Mouse (Mus musculus) liver, postnatal 0 days (tissue): ENCODE data around the gene Slc11a1. TPM values are rescaled to one million over a fixed set of nuclear protein-coding genes. Genes with fewer than 3 reads are reported as not detected.
A peak's percentile ranks its signal among the peaks of the same experiment; 100 is the strongest.

Experiments
- ATAC-seq: fragments of 200-750 bp; cut with Nextera tagmentation; 2 replicates; pipeline ENCODE4 v1.8.0; 2017; ENCODE audit warnings: mild to moderate bottlenecking, moderate library complexity
- DNase-seq: peaks from one replicate; pipeline ENCODE4 v3.0.0-alpha.2; 2016
- H3K27ac ChIP-seq: fragments of 300-500 bp; sonication (generic); 2 replicates; pipeline ENCODE4 v1.5.1; 2014; ENCODE audit warnings: antibody characterized with exemption, moderate library complexity, mild to moderate bottlenecking, low read depth
- H3K27me3 ChIP-seq: fragments of 300-500 bp; sonication (generic); 2 replicates; pipeline ENCODE4 v1.6.1; 2014; ENCODE audit warnings: low read length, control low read depth, mixed read lengths; ENCODE audit not compliant: insufficient read depth
- H3K36me3 ChIP-seq: fragments of 300-500 bp; sonication (generic); replicated peaks from 2 replicates; pipeline ENCODE4 v1.6.1; 2014; ENCODE audit warnings: mild to moderate bottlenecking, control low read depth, low read length, moderate library complexity, mixed read lengths; ENCODE audit not compliant: insufficient read depth
- H3K4me1 ChIP-seq: fragments of 300-500 bp; sonication (generic); 2 replicates; pipeline ENCODE4 v1.6.1; 2014; ENCODE audit warnings: antibody characterized with exemption, mild to moderate bottlenecking, control low read depth; ENCODE audit not compliant: insufficient read depth
- H3K4me2 ChIP-seq: fragments of 300-500 bp; sonication (generic); 2 replicates; pipeline ENCODE4 v1.6.1; 2014; ENCODE audit warnings: low read depth, mild to moderate bottlenecking, low read length, moderate library complexity, mixed read lengths
- H3K4me3 ChIP-seq: fragments of 300-500 bp; sonication (generic); 2 replicates; pipeline ENCODE4 v1.5.1; 2014; ENCODE audit warnings: low read depth, low read length
- H3K9ac ChIP-seq: fragments of 300-500 bp; sonication (generic); replicated peaks from 2 replicates; pipeline ENCODE4 v1.6.1; 2014; ENCODE audit warnings: mild to moderate bottlenecking, moderate library complexity
- H3K9me3 ChIP-seq: fragments of 300-500 bp; sonication (generic); 2 replicates; pipeline ENCODE4 v1.6.1; 2016; ENCODE audit warnings: mild to moderate bottlenecking, control low read depth, low read length, mixed read lengths
- CTCF ChIP-seq: sonication (generic); IDR thresholded peaks from 2 replicates; pipeline ENCODE4 v1.5.1; 2016; ENCODE audit warnings: antibody characterized with exemption, low read depth
- EP300 ChIP-seq: IDR thresholded peaks from 2 replicates; pipeline ENCODE4 v1.6.1; 2016; ENCODE audit warnings: antibody characterized with exemption, low read depth, mild to moderate bottlenecking
- WGBS: fragments of 180-500 bp; shearing (Covaris S2); extraction: QIAGEN DNeasy Blood & Tissue Kit; methylation state at CpG from one replicate; pipeline ENCODE4 v1.1.7; 2014; ENCODE audit not compliant: insufficient replicate concordance; 5-methylcytosine and 5-hydroxymethylcytosine counted together
- polyA plus RNA-seq: library from polyadenylated mRNA; unstranded; fragments of >200 nt; fragmentation: Nextera tagmentation; extraction: Ambion mirVana; gene quantifications from 2 replicates; pipeline ENCODE4 v1.2.1, GENCODE M21; 2015

The Slc11a1 gene
- polyA plus RNA-seq, 1 experiment from 2014 or later = 15.1 TPM

DNA sequence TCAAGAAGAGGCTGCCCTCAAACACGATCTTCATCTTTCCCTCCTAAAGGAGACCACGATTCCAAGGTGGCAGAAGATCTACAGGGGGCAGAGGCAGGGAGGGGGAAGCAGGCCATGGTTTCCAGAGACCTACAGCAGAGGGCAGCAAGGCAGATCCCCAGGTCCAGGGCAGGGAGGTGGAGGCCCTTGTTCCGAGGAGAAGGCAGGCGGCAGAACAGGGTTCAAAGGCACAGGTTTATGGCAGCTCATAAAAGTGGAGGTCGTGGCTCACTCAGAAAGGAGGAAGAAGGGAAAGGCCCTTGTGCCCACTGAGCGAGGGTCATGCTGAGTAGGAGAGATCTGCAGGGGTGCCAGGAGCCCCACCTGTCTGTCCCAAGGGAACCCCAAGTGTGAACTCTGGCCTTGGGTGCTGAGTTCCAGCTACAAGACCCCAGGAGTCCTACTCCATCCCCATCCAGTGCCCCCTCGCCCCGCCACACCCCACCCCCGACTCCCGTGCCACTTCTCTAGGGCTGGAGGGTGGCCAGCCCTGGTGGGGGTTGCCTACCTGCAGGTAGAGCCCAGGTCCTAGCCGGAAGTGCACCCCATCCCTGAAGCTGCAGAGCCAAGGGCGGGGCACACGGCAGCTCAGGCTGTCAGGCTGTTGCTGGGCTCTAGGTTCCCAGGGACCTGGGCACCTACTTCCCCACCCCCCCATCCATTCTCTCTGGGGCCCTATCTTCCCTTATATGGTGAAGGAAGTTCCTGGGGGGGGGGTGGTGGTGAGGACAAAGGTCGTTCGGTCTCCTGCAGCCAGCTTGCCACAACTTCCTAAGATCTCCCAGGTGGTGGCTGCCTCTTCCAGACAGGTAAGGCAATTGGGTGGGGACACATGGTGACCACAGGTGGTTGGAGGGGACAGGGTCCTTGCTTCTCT lies 33.9 kb downstream of the Slc11a1 start, which contains the start of gene Vil1:
Gene Vil1 (plus strand): TSS at position 788 of the 916 bp plus-strand sequence.
- Histone ChIP-seq H3K36me3 (no peaks in the 10 kb centered on the region), H3K27ac (no peak within 1 kb of the TSS), H3K4me2 (no peak within 1 kb of the TSS), H3K27me3 (no peaks in the 10 kb centered on the region), H3K4me1 (peaks cover 5% of the 10 kb centered on the region; the same call in 1 of the 2 replicates), H3K4me3 (no peak within 1 kb of the TSS), H3K9ac (no peak within 1 kb of the TSS), H3K9me3 (no peaks in the 10 kb centered on the region)
- TF ChIP-seq EP300 = no peak
- TF ChIP-seq CTCF = no peak
- DNase-seq (no peak), ATAC-seq (no peak)
- WGBS = 50% methylated on average over 13 of the region's 15 CpGs

DNA sequence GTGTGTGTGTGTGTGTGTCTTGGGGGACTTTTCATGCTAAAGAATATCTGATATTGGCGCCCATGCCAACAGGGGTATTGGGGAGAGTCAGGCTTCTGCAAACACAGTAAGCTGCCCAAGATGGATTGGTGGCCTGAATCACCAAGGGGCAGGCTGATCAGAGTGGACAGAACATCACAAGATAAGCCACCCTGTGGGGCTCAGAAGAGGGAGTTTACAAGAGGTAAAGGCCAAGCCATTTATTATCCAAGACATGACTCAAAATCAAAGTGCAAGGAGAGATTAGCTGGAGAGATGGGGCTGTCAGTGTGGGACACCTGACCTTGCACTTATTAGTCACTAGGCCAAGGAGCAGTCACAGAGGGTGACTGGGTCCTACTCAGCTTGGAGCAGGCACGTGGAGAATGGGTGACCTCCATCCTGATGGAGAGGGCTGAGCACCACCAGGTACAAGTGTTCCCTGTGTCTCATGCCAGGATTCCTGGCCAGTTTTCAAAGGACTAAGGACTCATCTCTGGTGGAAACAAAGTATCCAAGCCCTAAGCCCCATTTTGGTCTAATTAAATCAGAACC lies 36.8 kb downstream of the Slc11a1 start:
- Histone ChIP-seq H3K9ac (no peak overlapping the region), H3K36me3 (no peaks in the 10 kb centered on the region), H3K4me3 (no peak overlapping the region), H3K27ac (no peak overlapping the region), H3K4me2 (no peak overlapping the region), H3K27me3 (no peaks in the 10 kb centered on the region), H3K9me3 (no peaks in the 10 kb centered on the region), H3K4me1 (peaks cover 8% of the 10 kb centered on the region; the same call in 1 of the 2 replicates)
- TF ChIP-seq EP300 (no peak), CTCF (no peak)
- DNase-seq = no peak
- no peak for ATAC-seq
- WGBS = 53% methylated on average over 2 of the region's 2 CpGs

GRCm38 (mm10) chr1:74412711-74413110 lies 37.7 kb downstream of the Slc11a1 start:
- H3K4me1 ChIP-seq = peaks cover 8% of the 10 kb centered on the region; the same call in 1 of the 2 replicates
- H3K4me3 ChIP-seq = no peak overlapping the region
- 74% methylated on average over 8 of the region's 8 CpGs for WGBS
- H3K27me3 ChIP-seq = no peaks in the 10 kb centered on the region
- ATAC-seq (no peak), DNase-seq (no peak)
- no peaks in the 10 kb centered on the region for H3K9me3 ChIP-seq
- H3K4me2 ChIP-seq = no peak overlapping the region
- no peak overlapping the region for H3K27ac ChIP-seq
- H3K36me3 ChIP-seq = no peaks in the 10 kb centered on the region
- H3K9ac ChIP-seq = no peak overlapping the region
- no peak for TF ChIP-seq EP300
- no peak for TF ChIP-seq CTCF

- Histone ChIP-seq H3K27ac (no peak overlapping the region), H3K9ac (no peak overlapping the region), H3K4me3 (no peak overlapping the region), H3K36me3 (no peaks in the 10 kb centered on the region), H3K4me2 (no peak overlapping the region), H3K9me3 (no peaks in the 10 kb centered on the region), H3K4me1 (peaks cover 5% of the 10 kb centered on the region; the same call in 1 of the 2 replicates), H3K27me3 (no peaks in the 10 kb centered on the region)
- DNase-seq = peak; percentile 85
- no peak for TF ChIP-seq CTCF
- TF ChIP-seq EP300 = no peak
- ATAC-seq = peak; percentile 87
- WGBS = 45% methylated on average over 4 of the region's 4 CpGs
These were observed 40.1 kb downstream of the Slc11a1 start for GRCm38 (mm10) chr1:74415143-74415542.

GRCm38 (mm10) chr1:74418747-74419439 lies 43.9 kb downstream of the Slc11a1 start:
- no peak overlapping the region for H3K9ac ChIP-seq
- no peak overlapping the region for H3K4me2 ChIP-seq
- no peak overlapping the region for H3K27ac ChIP-seq
- H3K4me1 ChIP-seq = peaks cover 3% of the 10 kb centered on the region; the same call in 1 of the 2 replicates
- no peaks in the 10 kb centered on the region for H3K9me3 ChIP-seq
- no peak for TF ChIP-seq CTCF
- TF ChIP-seq EP300 = no peak
- 73% methylated on average over 17 of the region's 17 CpGs for WGBS
- no peak for DNase-seq
- H3K27me3 ChIP-seq = no peaks in the 10 kb centered on the region
- no peak for ATAC-seq
- H3K4me3 ChIP-seq = no peak overlapping the region
- H3K36me3 ChIP-seq = no peaks in the 10 kb centered on the region

GRCm38 (mm10) chr1:74419440-74419794 lies 44.4 kb downstream of the Slc11a1 start:
- H3K4me1 ChIP-seq = peaks cover 3% of the 10 kb centered on the region; the same call in 1 of the 2 replicates
- TF ChIP-seq EP300 = no peak
- no peak for TF ChIP-seq CTCF
- H3K4me2 ChIP-seq = no peak overlapping the region
- H3K4me3 ChIP-seq = no peak overlapping the region
- H3K36me3 ChIP-seq = no peaks in the 10 kb centered on the region
- no peak overlapping the region for H3K27ac ChIP-seq
- ATAC-seq (no peak), DNase-seq (no peak)
- H3K9me3 ChIP-seq = no peaks in the 10 kb centered on the region
- WGBS = 72% methylated on average over 9 of the region's 9 CpGs
- H3K27me3 ChIP-seq = no peaks in the 10 kb centered on the region
- no peak overlapping the region for H3K9ac ChIP-seq
